Mouse (Mus musculus) heart, embryonic 11.5 days (tissue): ENCODE results near the gene Bcl2a1b. TPM values are rescaled to one million over a fixed set of nuclear protein-coding genes. Genes with fewer than 3 reads are reported as not detected.
"Not testable (repeated sequence)": the region's sequence is repeated elsewhere in the genome, so short reads cannot be mapped to it uniquely, and the experiment has no call there.

Source experiments
- ATAC-seq: fragments of 200-750 bp; cut with Nextera tagmentation; replicated peaks from 2 replicates; pipeline ENCODE4 v1.8.0; 2017; ENCODE audit warnings: moderate library complexity; ENCODE audit not compliant: insufficient number of reproducible peaks, low FRiP score, low TSS enrichment
- H3K27ac ChIP-seq: fragments of 300-500 bp; sonication (generic); 2 replicates; pipeline ENCODE4 v1.5.1; 2014; ENCODE audit warnings: mild to moderate bottlenecking, low read depth, low read length
- H3K27me3 ChIP-seq: fragments of 300-500 bp; sonication (generic); 2 replicates; pipeline ENCODE4 v1.6.1; 2014; ENCODE audit warnings: mild to moderate bottlenecking, low read length, mixed read lengths; ENCODE audit not compliant: control insufficient read depth, insufficient read depth
- H3K36me3 ChIP-seq: fragments of 300-500 bp; sonication (generic); 2 replicates; pipeline ENCODE4 v1.6.1; 2014; ENCODE audit warnings: mild to moderate bottlenecking, low read length, moderate library complexity, mixed read lengths; ENCODE audit not compliant: control insufficient read depth, insufficient read depth
- H3K4me1 ChIP-seq: fragments of 300-500 bp; sonication (generic); 2 replicates; pipeline ENCODE4 v1.6.1; 2014; ENCODE audit warnings: low read length; ENCODE audit not compliant: control insufficient read depth, insufficient read depth
- H3K4me2 ChIP-seq: fragments of 300-500 bp; sonication (generic); 2 replicates; pipeline ENCODE4 v1.6.1; 2014; ENCODE audit warnings: mild to moderate bottlenecking, moderate library complexity
- H3K4me3 ChIP-seq: fragments of 300-500 bp; sonication (generic); 2 replicates; pipeline ENCODE4 v1.5.1; 2014; ENCODE audit warnings: low read depth, low read length
- H3K9ac ChIP-seq: fragments of 300-500 bp; sonication (generic); 2 replicates; pipeline ENCODE4 v1.6.1; 2014; ENCODE audit warnings: mild to moderate bottlenecking, low read depth, low read length, moderate library complexity
- H3K9me3 ChIP-seq: fragments of 300-500 bp; sonication (generic); replicated peaks from 2 replicates; pipeline ENCODE4 v1.6.1; 2016; ENCODE audit warnings: low read length; ENCODE audit not compliant: control insufficient read depth
- WGBS: fragments of 180-500 bp; shearing (Covaris S2); extraction: QIAGEN DNeasy Blood & Tissue Kit; methylation state at CpG from one replicate; pipeline ENCODE4 v1.1.7; 2014; ENCODE audit not compliant: insufficient replicate concordance; 5-methylcytosine and 5-hydroxymethylcytosine counted together
- polyA plus RNA-seq: library from polyadenylated mRNA; unstranded; fragments of >200 nt; fragmentation: Nextera tagmentation; extraction: Ambion mirVana; gene quantifications from 2 replicates; pipeline ENCODE4 v1.2.1, GENCODE M21; 2014

The Bcl2a1b gene
- polyA plus RNA-seq = 0.66 TPM in 1 of 2 replicates, not detected in the other

DNA sequence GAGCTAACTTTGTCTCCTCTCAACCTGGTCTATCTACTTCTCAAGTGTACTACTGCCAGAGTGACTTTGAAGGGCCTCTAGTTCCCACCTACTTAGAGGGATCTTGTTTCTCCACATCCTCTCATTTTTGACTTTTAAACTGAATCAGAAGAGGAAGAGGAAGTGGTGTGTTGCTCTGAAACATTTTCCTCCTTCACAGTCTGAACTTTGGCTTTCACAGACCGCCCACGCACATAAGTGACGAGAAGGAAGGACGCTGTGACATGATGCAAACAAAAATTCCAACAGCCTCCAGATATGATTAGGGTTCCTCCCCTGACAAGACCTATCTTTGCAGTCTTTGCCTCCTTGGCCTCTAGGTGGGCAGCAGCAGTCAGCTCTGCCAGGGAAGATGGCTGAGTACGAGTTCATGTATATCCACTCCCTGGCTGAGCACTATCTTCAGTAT lies at the start of gene Bcl2a1b, which contains the start of gene Gm29094:
TSS of gene Bcl2a1b (plus strand) at position 241 of the 448 bp plus-strand sequence.
TSS of gene Gm29094 (plus strand) at position 411 of the 448 bp plus-strand sequence.
- H3K27ac ChIP-seq, H3K36me3 ChIP-seq, H3K4me1 ChIP-seq, H3K9ac ChIP-seq, H3K4me3 ChIP-seq, H3K27me3 ChIP-seq, H3K4me2 ChIP-seq, ATAC-seq, H3K9me3 ChIP-seq: not testable (repeated sequence)
- WGBS = 79% methylated on average over 5 of the region's 5 CpGs

DNA sequence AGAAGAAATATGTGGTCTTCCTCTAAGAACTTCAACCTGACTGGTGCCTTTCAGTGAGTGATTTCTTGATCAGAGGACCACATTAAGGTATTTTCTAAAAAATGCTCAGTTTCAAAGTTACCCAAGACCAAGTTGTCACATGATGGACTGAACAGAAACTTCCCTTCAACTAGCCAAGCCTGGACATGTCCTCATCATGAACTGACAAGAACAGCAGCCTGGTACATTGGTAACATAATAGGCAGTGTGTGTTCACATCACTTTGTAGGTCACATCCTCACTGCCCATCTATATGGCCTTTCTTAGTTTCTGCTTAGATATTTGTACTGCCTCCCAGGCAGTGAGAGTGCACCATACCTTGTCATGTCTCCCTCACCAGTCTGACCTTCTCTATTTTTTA lies 26.5 kb upstream of the Bcl2a1b start:
- not testable (repeated sequence) for H3K4me3 ChIP-seq, H3K9ac ChIP-seq, H3K4me2 ChIP-seq, H3K27ac ChIP-seq, H3K27me3 ChIP-seq, H3K9me3 ChIP-seq, H3K4me1 ChIP-seq, ATAC-seq, H3K36me3 ChIP-seq

DNA sequence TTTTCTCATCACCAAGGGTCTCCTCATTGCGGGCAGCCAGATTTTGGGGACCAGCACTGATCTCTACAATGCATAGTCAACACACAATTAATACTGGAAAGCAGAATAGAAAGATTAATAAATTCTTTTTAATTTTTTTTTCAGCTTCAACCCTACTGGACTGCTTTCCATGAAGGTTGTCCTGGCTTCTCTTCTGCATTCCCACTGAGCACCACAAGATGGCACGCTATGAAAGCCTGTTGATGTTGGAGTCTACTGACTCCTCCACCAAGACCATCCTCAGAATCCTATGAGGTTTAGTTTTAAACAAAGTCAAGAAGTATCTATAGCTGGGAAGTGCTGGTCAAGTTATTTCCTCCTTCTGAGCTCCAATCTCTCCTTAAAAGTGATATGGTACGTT lies 20.2 kb upstream of the Bcl2a1b start:
- H3K4me2 ChIP-seq, H3K36me3 ChIP-seq, ATAC-seq, H3K27me3 ChIP-seq, H3K4me1 ChIP-seq, H3K9ac ChIP-seq, H3K4me3 ChIP-seq, H3K9me3 ChIP-seq, H3K27ac ChIP-seq: not testable (repeated sequence)
- 38% methylated on average over 2 of the region's 3 CpGs for WGBS

DNA sequence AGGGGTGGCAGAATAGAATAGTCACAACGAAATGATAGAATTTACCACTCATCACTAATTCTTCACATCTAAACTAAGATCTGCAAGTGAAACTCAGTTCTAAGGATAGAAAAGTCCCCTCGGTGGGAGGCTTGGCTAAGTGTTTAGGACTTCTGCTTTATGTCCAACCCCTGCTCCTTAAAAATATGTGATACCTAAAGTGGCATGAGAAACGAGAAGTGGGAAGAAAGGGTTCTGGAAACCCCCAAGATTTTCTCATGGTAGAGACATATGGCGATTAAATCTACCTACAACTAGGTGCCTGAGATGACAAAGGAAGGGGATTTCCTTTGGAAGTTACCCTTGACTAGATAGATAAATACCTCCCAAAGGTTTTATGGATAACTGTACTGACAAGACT lies 19.5 kb upstream of the Bcl2a1b start:
- H3K9me3 ChIP-seq, H3K4me3 ChIP-seq, ATAC-seq, H3K36me3 ChIP-seq, H3K4me2 ChIP-seq, H3K27me3 ChIP-seq, H3K4me1 ChIP-seq, H3K9ac ChIP-seq, H3K27ac ChIP-seq: not testable (repeated sequence)
- 62% methylated on average over 2 of the region's 4 CpGs for WGBS

DNA sequence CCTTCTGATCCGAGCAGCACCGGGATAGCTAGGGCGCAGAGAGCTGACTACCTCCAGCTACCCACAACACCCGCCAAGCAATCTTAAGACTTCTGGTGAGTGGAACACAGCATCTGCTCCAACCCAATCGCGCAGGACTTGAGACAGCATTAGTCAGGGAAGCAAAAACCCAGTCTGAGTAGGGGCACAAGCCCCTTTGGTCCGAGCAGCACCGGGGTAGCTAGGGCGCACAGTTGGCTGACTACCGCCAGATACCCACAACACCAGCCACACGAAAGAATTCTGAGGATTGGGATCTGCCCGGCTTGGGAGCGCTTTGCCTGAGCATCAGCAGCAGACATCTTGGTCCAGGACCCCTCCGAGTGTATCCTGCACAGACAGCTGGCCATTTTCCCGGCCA lies 12.0 kb upstream of the Bcl2a1b start:
- H3K27me3 ChIP-seq, H3K9me3 ChIP-seq, ATAC-seq, H3K36me3 ChIP-seq, H3K9ac ChIP-seq, H3K27ac ChIP-seq, H3K4me2 ChIP-seq, H3K4me3 ChIP-seq, H3K4me1 ChIP-seq: not testable (repeated sequence)
- WGBS = 60% methylated on average over 15 of the region's 15 CpGs

DNA sequence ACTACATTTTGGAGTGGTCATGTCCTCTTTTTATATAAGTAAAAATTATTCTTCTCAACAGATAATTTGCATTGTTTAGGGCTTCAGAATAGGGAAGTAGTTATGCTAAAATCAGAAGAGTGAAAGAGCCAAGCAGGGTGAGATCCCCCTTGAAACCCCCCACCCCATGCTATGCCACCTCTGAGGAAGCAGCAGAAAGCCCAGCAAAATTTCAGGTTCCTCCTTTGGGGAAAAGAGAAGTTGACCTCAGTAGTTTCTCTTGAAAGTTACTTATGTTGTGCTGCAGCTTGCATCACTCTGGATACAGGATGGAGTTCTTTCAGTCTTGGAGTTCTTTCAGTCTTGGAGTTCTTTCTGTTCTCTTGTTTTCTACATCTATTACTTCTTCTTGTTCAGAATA lies 3.5 kb upstream of the Bcl2a1b start:
- H3K4me3 ChIP-seq, H3K4me2 ChIP-seq, H3K27ac ChIP-seq, ATAC-seq, H3K9ac ChIP-seq, H3K9me3 ChIP-seq, H3K4me1 ChIP-seq, H3K36me3 ChIP-seq, H3K27me3 ChIP-seq: not testable (repeated sequence)

DNA sequence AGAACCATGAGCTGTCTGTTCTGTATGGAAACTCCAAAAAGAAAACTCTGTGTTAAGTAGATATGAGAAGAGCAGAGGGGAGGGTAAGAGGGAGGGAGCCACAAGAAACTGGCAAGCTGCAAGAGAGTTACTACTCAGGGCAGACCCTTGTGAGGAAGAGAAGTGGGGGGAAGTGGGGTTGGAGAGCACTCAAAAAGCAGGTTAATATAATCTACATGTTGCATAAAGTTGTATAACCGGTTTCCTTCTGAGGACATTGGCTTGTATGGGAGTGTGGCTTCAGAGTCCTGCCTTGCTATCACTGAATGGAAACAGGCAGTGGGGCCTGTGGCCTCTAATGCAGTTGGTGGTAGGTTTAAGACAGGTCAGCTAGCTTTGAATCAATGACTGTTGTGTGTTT lies 1.5 kb upstream of the Bcl2a1b start:
- H3K4me2 ChIP-seq, ATAC-seq, H3K36me3 ChIP-seq, H3K27ac ChIP-seq, H3K9me3 ChIP-seq, H3K4me3 ChIP-seq, H3K9ac ChIP-seq, H3K27me3 ChIP-seq, H3K4me1 ChIP-seq: not testable (repeated sequence)
- WGBS = no CpG with 5 or more reads among the region's 1 CpGs

DNA sequence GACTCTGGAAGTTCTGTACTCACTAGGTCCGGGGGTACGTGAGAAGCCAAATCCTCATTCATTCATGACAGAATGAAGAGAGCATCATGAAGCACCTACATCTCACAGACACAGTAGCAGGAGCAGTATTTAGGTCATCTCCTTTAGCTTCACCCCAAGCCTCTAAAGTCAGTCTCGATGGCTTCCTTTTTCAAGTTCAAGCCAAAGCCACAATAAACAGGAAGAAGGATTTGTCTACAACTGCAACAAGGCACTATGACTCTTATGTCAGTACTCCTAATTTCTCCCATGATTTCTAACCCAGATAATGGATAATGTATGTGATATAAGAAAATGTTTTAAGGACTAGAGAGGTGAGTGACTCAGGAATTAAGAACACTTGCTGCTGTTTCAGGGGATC lies 660 bp upstream of the Bcl2a1b start:
- 82% methylated on average over 3 of the region's 3 CpGs for WGBS
- not testable (repeated sequence) for H3K9me3 ChIP-seq, H3K27ac ChIP-seq, ATAC-seq, H3K27me3 ChIP-seq, H3K4me2 ChIP-seq, H3K4me3 ChIP-seq, H3K4me1 ChIP-seq, H3K36me3 ChIP-seq, H3K9ac ChIP-seq

DNA sequence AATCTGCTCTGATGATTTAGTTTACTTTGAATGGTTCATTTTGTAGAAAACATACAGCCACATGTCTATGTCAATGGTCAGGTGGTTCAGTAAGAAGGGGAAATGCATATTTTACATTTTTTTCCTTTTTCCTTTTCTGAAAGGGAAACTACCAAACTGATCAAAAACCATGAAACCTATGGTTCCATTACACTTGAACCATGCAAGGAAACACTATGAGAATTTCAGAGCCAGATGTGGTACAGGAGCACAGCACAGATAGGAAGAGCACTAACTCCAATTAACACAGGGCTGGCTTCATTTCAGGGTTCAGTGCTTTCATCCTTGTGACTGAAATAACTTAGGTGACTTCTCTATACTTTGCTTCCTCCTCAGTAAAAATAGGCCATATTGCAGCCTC lies 3.2 kb downstream of the Bcl2a1b start:
- not testable (repeated sequence) for H3K4me3 ChIP-seq, ATAC-seq, H3K4me1 ChIP-seq

More for the DNA sequence above, 3.2 kb downstream of the Bcl2a1b start:
- not testable (repeated sequence) for H3K36me3 ChIP-seq, H3K9me3 ChIP-seq, H3K9ac ChIP-seq, H3K27ac ChIP-seq, H3K27me3 ChIP-seq, H3K4me2 ChIP-seq
